Mouse (Mus musculus) heart, embryonic 15.5 days (tissue): ENCODE results near the gene Col6a6. TPM values are rescaled to one million over a fixed set of nuclear protein-coding genes. Genes with fewer than 3 reads are reported as not detected.
A peak's percentile ranks its signal among the peaks of the same experiment; 100 is the strongest.

Experiments
- ATAC-seq: fragments of 200-750 bp; cut with Nextera tagmentation; replicated peaks from 2 replicates; pipeline ENCODE4 v1.8.0; 2017; ENCODE audit warnings: low read depth, moderate TSS enrichment; ENCODE audit not compliant: insufficient number of reproducible peaks, insufficient read depth, low FRiP score
- H3K27ac ChIP-seq: fragments of 300-500 bp; sonication (generic); 2 replicates; pipeline ENCODE4 v1.5.1; 2015; ENCODE audit warnings: mild to moderate bottlenecking, inconsistent platforms
- H3K27me3 ChIP-seq: fragments of 300-500 bp; sonication (generic); 2 replicates; pipeline ENCODE4 v1.6.1; 2015; ENCODE audit warnings: inconsistent platforms
- H3K36me3 ChIP-seq: fragments of 300-500 bp; sonication (generic); 2 replicates; pipeline ENCODE4 v1.6.1; 2015; ENCODE audit warnings: mild to moderate bottlenecking, inconsistent platforms
- H3K4me1 ChIP-seq: fragments of 300-500 bp; sonication (generic); replicated peaks from 2 replicates; pipeline ENCODE4 v1.6.1; 2015; ENCODE audit warnings: inconsistent platforms
- H3K4me2 ChIP-seq: fragments of 300-500 bp; sonication (generic); 2 replicates; pipeline ENCODE4 v1.6.1; 2015; ENCODE audit warnings: inconsistent platforms, mild to moderate bottlenecking, moderate library complexity
- H3K4me3 ChIP-seq: fragments of 300-500 bp; sonication (generic); 2 replicates; pipeline ENCODE4 v1.5.1; 2015; ENCODE audit warnings: mild to moderate bottlenecking, inconsistent platforms
- H3K9ac ChIP-seq: fragments of 300-500 bp; sonication (generic); 2 replicates; pipeline ENCODE4 v1.6.1; 2015; ENCODE audit warnings: mild to moderate bottlenecking, inconsistent platforms
- H3K9me3 ChIP-seq: fragments of 300-500 bp; sonication (generic); replicated peaks from 2 replicates; pipeline ENCODE4 v1.6.1; 2016; ENCODE audit warnings: inconsistent platforms
- WGBS: fragments of 180-500 bp; shearing (Covaris S2); methylation state at CpG from one replicate; pipeline ENCODE4 v1.1.7; 2015; ENCODE audit warnings: mixed read lengths; 5-methylcytosine and 5-hydroxymethylcytosine counted together
- polyA plus RNA-seq: library from polyadenylated mRNA; unstranded; fragments of >200 nt; fragmentation: Nextera tagmentation; extraction: Ambion mirVana; gene quantifications from 2 replicates; pipeline ENCODE4 v1.2.1, GENCODE M21; 2015

The Col6a6 gene
- polyA plus RNA-seq, 1 experiment from 2014 or later, result 3.6 TPM

DNA sequence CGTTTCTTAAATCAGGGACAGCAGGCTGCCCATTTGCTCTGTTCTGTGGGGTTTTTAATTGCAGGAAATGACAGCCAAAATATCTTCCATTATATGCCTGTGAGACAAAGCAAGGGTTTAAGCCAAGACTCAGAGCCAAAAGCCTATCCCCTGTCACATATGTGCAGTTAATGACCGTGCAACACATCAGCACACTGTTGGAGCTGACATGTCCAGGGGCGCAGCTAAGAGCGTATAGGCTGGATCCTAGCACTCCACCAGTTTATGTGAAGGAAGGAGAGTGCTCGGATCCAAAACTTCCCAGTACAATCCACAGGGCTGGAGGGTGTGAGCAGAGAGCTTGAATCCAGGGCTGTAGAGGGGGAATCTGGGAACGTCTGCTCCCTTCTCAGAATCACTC lies 127.3 kb downstream of the Col6a6 start:
- H3K9ac ChIP-seq, result no peak overlapping the region
- no peak for ATAC-seq
- no peak overlapping the region for H3K4me3 ChIP-seq
- H3K4me2 ChIP-seq, result no peak overlapping the region
- no peaks in the 10 kb centered on the region for H3K9me3 ChIP-seq
- peaks cover 48% of the 10 kb centered on the region for H3K4me1 ChIP-seq
- H3K27me3 ChIP-seq, result no peaks in the 10 kb centered on the region
- H3K36me3 ChIP-seq, result no peaks in the 10 kb centered on the region
- 73% methylated on average over 6 of the region's 6 CpGs for WGBS
- H3K27ac ChIP-seq, result no peak overlapping the region

GRCm38 (mm10) chr9:105697764-105698396 lies 130.1 kb downstream of the Col6a6 start:
- Histone ChIP-seq H3K36me3 (no peaks in the 10 kb centered on the region), H3K4me3 (no peak overlapping the region), H3K4me1 (peaks cover 51% of the 10 kb centered on the region), H3K27ac (peak overlapping the region; percentile 85), H3K4me2 (peak overlapping the region; percentile 21), H3K27me3 (peaks cover 7% of the 10 kb centered on the region; the same call in 1 of the 2 replicates), H3K9ac (no peak overlapping the region), H3K9me3 (no peaks in the 10 kb centered on the region)
- ATAC-seq, result peak; percentile 73
- 7% methylated on average over 9 of the region's 9 CpGs for WGBS

GRCm38 (mm10) chr9:105696818-105697564 lies 131.0 kb downstream of the Col6a6 start:
- WGBS, result 63% methylated on average over 7 of the region's 7 CpGs
- Histone ChIP-seq H3K27me3 (peaks cover 7% of the 10 kb centered on the region; the same call in 1 of the 2 replicates), H3K27ac (peak overlapping the region; percentile 85), H3K9ac (no peak overlapping the region), H3K4me3 (no peak overlapping the region), H3K4me2 (peak overlapping the region; percentile 21; the same call in 1 of the 2 replicates), H3K9me3 (no peaks in the 10 kb centered on the region), H3K36me3 (no peaks in the 10 kb centered on the region), H3K4me1 (peaks cover 51% of the 10 kb centered on the region)
- ATAC-seq, result 0 out of 2 replicates have a peak, but pooled peaks have one; percentile 9

DNA sequence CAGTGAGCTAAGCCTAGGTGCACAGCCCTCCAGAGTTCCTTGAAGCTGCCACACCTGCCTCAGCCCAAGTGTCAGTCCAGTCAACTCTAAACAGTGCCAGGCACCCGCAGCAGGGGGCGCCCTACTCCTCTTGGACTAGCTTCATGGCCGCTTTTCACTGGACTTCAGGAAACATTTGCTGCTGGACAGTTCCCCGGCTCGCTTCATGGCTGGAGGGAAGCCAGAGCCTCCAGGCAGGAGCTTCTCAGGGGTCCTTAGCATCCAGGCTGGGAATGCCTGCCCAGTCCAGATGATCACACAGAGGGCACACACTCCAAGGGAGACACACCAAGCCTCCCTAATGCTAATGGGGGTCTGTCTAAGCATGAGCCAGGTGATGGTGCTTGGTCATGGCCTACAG lies 134.1 kb downstream of the Col6a6 start:
- Histone ChIP-seq H3K9me3 (no peaks in the 10 kb centered on the region), H3K4me1 (peaks cover 28% of the 10 kb centered on the region), H3K27ac (no peak overlapping the region), H3K9ac (no peak overlapping the region), H3K36me3 (peaks cover under 1% of the 10 kb centered on the region; the same call in 1 of the 2 replicates), H3K4me2 (no peak overlapping the region), H3K4me3 (no peak overlapping the region), H3K27me3 (peaks cover 7% of the 10 kb centered on the region; the same call in 1 of the 2 replicates)
- no peak for ATAC-seq
- WGBS, result 1% methylated on average over 5 of the region's 5 CpGs

GRCm38 (mm10) chr9:105693056-105693455 lies 134.9 kb downstream of the Col6a6 start:
- peaks cover 20% of the 10 kb centered on the region for H3K4me1 ChIP-seq
- no peaks in the 10 kb centered on the region for H3K9me3 ChIP-seq
- 67% methylated on average over 9 of the region's 9 CpGs for WGBS
- no peak overlapping the region for H3K4me3 ChIP-seq
- no peak overlapping the region for H3K27ac ChIP-seq
- H3K9ac ChIP-seq, result no peak overlapping the region
- peaks cover 7% of the 10 kb centered on the region; the same call in 1 of the 2 replicates for H3K27me3 ChIP-seq
- ATAC-seq, result no peak
- no peak overlapping the region for H3K4me2 ChIP-seq
- H3K36me3 ChIP-seq, result peaks cover 8% of the 10 kb centered on the region; the same call in 1 of the 2 replicates

GRCm38 (mm10) chr9:105692472-105692871 lies 135.5 kb downstream of the Col6a6 start:
- Histone ChIP-seq H3K4me2 (no peak overlapping the region), H3K4me1 (peaks cover 15% of the 10 kb centered on the region), H3K9ac (no peak overlapping the region), H3K27ac (no peak overlapping the region), H3K36me3 (peaks cover 14% of the 10 kb centered on the region; the same call in 1 of the 2 replicates), H3K9me3 (no peaks in the 10 kb centered on the region), H3K4me3 (no peak overlapping the region), H3K27me3 (peaks cover 7% of the 10 kb centered on the region; the same call in 1 of the 2 replicates)
- WGBS, result 90% methylated on average over 14 of the region's 14 CpGs
- no peak for ATAC-seq

DNA sequence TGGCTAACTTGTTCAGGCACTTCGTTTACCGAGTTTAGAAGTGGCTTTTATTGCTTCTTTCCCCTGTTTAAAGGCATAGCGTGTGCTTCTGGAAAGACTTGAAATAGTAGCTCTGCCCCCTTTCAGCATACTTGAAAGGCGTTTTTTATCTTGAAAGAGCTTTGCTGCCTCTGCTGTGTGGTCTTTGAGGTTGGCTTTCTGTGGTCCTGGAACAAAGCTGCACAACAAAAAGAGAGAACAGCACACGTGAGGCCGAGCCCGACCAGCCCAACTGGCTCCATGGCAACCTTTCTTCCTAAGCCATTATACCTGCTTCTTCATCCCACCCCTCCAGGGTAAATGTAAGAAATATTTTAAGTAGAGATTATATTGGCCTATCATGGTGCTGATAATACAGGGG lies 138.5 kb downstream of the Col6a6 start:
- H3K4me2 ChIP-seq, result no peak overlapping the region
- WGBS, result 62% methylated on average over 7 of the region's 7 CpGs
- H3K4me1 ChIP-seq, result peaks cover 12% of the 10 kb centered on the region
- no peak overlapping the region for H3K4me3 ChIP-seq
- no peak for ATAC-seq
- no peak overlapping the region for H3K27ac ChIP-seq
- no peak overlapping the region for H3K9ac ChIP-seq
- no peaks in the 10 kb centered on the region for H3K9me3 ChIP-seq
- peaks cover 31% of the 10 kb centered on the region for H3K36me3 ChIP-seq
- 0 out of 2 replicates have a peak, but pooled peaks cover 4% of the 10 kb centered on the region for H3K27me3 ChIP-seq

DNA sequence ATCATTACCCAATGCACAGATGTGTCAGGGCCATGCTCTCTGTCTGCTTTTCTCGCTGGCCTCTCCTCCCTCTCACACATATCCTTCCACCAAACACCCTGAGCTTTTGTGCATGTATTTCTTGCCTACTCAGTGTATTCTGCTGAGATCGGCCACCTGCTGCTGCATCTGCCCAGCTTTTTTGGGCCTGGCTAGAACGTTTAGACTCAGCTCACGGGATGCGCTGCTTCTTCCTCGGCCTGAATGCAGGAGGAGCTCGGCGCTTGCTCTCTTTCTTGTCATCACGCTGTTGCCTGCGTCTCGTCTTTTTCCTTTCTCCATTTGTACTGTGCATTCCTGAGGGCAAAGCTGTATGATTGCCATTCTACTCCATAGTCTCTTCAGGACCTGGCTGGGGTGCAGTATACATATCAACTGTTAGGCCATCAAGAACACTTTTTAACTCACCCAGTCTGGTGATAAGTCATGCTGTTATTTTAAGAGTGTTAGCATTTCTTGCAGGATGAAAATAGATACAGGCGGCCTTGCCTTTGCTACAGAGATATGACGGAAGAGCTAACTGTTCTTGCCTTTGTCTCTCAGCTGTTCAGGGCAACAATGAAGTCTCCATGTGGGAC lies 143.3 kb downstream of the Col6a6 start:
- Histone ChIP-seq H3K9me3 (no peaks in the 10 kb centered on the region), H3K27ac (peak overlapping the region; percentile 86), H3K9ac (no peak overlapping the region), H3K4me2 (peak overlapping the region; percentile 24), H3K4me1 (peaks cover 18% of the 10 kb centered on the region), H3K27me3 (no peaks in the 10 kb centered on the region), H3K4me3 (no peak overlapping the region), H3K36me3 (peaks cover 49% of the 10 kb centered on the region)
- WGBS, result 45% methylated on average over 13 of the region's 13 CpGs
- peak; percentile 83 for ATAC-seq

DNA sequence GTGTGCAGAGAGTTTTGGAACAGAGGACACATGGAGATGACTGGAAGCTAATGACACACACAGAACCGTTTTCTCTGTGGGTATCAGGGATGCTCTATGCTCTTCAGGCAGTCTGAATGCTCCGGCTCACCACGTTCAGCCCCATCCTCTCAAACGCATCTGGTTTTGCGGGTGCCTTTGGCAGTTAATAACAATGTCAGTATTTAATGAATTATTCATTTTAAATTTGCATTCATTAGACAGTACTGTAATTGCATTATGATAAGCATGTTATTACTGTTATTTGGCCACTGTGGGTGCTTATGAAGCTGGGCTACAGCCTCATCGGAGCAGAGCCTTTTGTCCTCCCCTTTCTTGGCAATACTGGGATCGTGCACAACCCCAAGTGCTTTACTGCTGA lies 146.6 kb downstream of the Col6a6 start:
- peaks cover 53% of the 10 kb centered on the region for H3K36me3 ChIP-seq
- 88% methylated on average over 7 of the region's 7 CpGs for WGBS

GRCm38 (mm10) chr9:105675941-105676340 lies 152.0 kb downstream of the Col6a6 start:
- Histone ChIP-seq H3K4me3 (no peak overlapping the region), H3K36me3 (peaks cover 35% of the 10 kb centered on the region), H3K4me1 (no peaks in the 10 kb centered on the region), H3K9me3 (no peaks in the 10 kb centered on the region), H3K4me2 (no peak overlapping the region), H3K27me3 (no peaks in the 10 kb centered on the region), H3K27ac (no peak overlapping the region), H3K9ac (no peak overlapping the region)
- WGBS, result 73% methylated on average over 11 of the region's 11 CpGs
- no peak for ATAC-seq

More for the DNA sequence above, 146.6 kb downstream of the Col6a6 start:
- peaks cover 18% of the 10 kb centered on the region for H3K4me1 ChIP-seq
- no peak overlapping the region for H3K27ac ChIP-seq
- no peaks in the 10 kb centered on the region for H3K9me3 ChIP-seq
- ATAC-seq, result no peak
- no peak overlapping the region for H3K9ac ChIP-seq
- H3K27me3 ChIP-seq, result no peaks in the 10 kb centered on the region
- H3K4me2 ChIP-seq, result no peak overlapping the region
- H3K4me3 ChIP-seq, result no peak overlapping the region

DNA sequence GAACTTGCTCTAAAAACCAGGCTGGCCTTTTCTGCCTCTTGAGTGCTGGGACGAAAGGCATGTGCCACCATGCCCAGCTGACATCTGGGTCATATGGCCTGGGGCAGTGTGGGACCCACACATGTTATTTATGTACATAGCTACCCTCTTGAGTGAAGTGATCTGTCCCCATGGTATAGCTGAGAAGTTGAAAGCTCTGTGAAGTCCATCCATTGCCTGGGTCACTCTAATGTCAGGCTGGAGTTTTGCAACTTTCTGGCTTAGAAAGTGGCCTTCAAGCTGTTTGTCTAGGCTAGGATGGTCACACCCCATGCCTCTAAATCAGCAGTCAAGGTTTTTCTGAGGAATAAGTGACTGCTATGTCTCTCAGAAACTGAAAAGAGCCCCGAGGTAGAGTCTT lies 155.9 kb downstream of the Col6a6 start:
- no peak overlapping the region for H3K4me3 ChIP-seq
- peaks cover 38% of the 10 kb centered on the region for H3K36me3 ChIP-seq
- H3K4me2 ChIP-seq, result no peak overlapping the region
- H3K27me3 ChIP-seq, result no peaks in the 10 kb centered on the region
- 69% methylated on average over 2 of the region's 2 CpGs for WGBS
- H3K9ac ChIP-seq, result no peak overlapping the region
- H3K27ac ChIP-seq, result no peak overlapping the region
- no peaks in the 10 kb centered on the region for H3K4me1 ChIP-seq
- ATAC-seq, result no peak
- H3K9me3 ChIP-seq, result no peaks in the 10 kb centered on the region
